Mouse (Mus musculus) heart, embryonic 15.5 days (tissue): ENCODE measurements around the gene Zdhhc13. TPM values are rescaled to one million over a fixed set of nuclear protein-coding genes. Genes with fewer than 3 reads are reported as not detected.

Source experiments
- ATAC-seq: fragments of 200-750 bp; cut with Nextera tagmentation; replicated peaks from 2 replicates; pipeline ENCODE4 v1.8.0; 2017; ENCODE audit warnings: low read depth, moderate TSS enrichment; ENCODE audit not compliant: insufficient number of reproducible peaks, insufficient read depth, low FRiP score
- H3K27ac ChIP-seq: fragments of 300-500 bp; sonication (generic); 2 replicates; pipeline ENCODE4 v1.5.1; 2015; ENCODE audit warnings: mild to moderate bottlenecking, inconsistent platforms
- H3K27me3 ChIP-seq: fragments of 300-500 bp; sonication (generic); 2 replicates; pipeline ENCODE4 v1.6.1; 2015; ENCODE audit warnings: inconsistent platforms
- H3K36me3 ChIP-seq: fragments of 300-500 bp; sonication (generic); 2 replicates; pipeline ENCODE4 v1.6.1; 2015; ENCODE audit warnings: mild to moderate bottlenecking, inconsistent platforms
- H3K4me1 ChIP-seq: fragments of 300-500 bp; sonication (generic); replicated peaks from 2 replicates; pipeline ENCODE4 v1.6.1; 2015; ENCODE audit warnings: inconsistent platforms
- H3K4me2 ChIP-seq: fragments of 300-500 bp; sonication (generic); 2 replicates; pipeline ENCODE4 v1.6.1; 2015; ENCODE audit warnings: inconsistent platforms, mild to moderate bottlenecking, moderate library complexity
- H3K4me3 ChIP-seq: fragments of 300-500 bp; sonication (generic); 2 replicates; pipeline ENCODE4 v1.5.1; 2015; ENCODE audit warnings: mild to moderate bottlenecking, inconsistent platforms
- H3K9ac ChIP-seq: fragments of 300-500 bp; sonication (generic); 2 replicates; pipeline ENCODE4 v1.6.1; 2015; ENCODE audit warnings: mild to moderate bottlenecking, inconsistent platforms
- H3K9me3 ChIP-seq: fragments of 300-500 bp; sonication (generic); replicated peaks from 2 replicates; pipeline ENCODE4 v1.6.1; 2016; ENCODE audit warnings: inconsistent platforms
- WGBS: fragments of 180-500 bp; shearing (Covaris S2); methylation state at CpG from one replicate; pipeline ENCODE4 v1.1.7; 2015; ENCODE audit warnings: mixed read lengths; 5-methylcytosine and 5-hydroxymethylcytosine counted together
- polyA plus RNA-seq: library from polyadenylated mRNA; unstranded; fragments of >200 nt; fragmentation: Nextera tagmentation; extraction: Ambion mirVana; gene quantifications from 2 replicates; pipeline ENCODE4 v1.2.1, GENCODE M21; 2015

Zdhhc13 gene
- polyA plus RNA-seq, 1 experiment from 2014 or later: 31.2 TPM

DNA sequence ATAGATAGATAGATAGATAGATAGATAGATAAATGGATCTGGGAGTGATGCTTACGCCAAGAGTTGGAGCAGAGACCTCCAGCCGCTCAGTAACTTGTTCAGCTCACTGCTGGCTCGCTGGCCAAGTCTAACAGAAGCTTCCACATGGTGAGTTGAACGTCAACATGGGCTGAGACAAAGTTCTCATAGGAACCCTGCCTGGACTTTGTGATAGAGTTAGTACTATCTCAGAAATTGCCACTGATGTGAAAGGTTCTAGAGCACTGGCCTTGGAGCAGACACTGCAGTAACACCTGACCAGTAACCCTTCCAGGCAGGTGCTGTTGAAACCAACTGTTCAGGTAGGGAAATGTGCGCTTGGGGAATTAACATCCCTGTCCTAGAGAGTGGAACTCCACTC, 54.7 kb downstream of the Zdhhc13 start:
- Histone ChIP-seq H3K4me3 (peak overlapping the region; percentile 58), H3K27ac (peak overlapping the region; percentile 89), H3K4me2 (peak overlapping the region; percentile 67), H3K4me1 (peaks cover 55% of the 10 kb centered on the region), H3K36me3 (peaks cover 4% of the 10 kb centered on the region; the same call in 1 of the 2 replicates), H3K9ac (peak overlapping the region; percentile 53; the same call in 1 of the 2 replicates), H3K9me3 (no peaks in the 10 kb centered on the region), H3K27me3 (no peaks in the 10 kb centered on the region)
- 71% methylated on average over 5 of the region's 5 CpGs for WGBS
- ATAC-seq: no peak

DNA sequence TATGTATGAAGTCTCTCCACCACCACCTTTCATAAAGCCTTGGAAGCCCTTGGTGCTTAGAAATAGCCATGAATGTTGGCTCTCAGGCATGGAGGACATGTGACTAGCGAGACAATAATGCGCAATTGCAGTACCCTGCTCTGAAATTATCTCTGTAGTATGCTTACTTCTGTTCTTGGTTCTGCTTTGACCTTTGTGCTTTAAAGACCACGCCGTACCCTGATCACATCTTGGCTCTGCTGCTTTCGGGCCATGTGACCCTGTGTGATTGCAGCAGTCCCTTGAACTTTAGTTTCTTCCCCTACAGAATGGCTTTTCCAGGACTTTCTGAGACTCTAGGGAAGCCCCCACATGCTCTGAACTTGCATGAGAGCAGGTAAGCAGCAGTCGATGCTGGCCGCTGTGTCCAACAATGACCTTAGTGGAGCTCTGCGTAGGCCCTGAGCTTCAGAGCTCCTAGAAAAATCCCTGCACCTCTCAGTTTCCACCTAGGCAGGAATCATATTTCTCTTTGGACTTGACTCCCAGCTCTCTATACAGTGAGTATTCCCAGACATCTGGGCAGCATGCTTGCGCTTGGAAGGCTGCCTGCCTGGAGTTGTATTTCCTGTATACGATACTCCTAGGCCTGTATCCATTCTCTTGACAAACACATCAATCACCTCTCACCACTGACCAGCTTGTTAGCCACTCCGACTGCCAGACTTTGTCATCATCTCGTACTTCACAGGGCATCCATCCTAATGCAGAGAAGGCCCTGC, 56.6 kb downstream of the Zdhhc13 start:
- peaks cover 42% of the 10 kb centered on the region for H3K4me1 ChIP-seq
- H3K9me3 ChIP-seq: no peaks in the 10 kb centered on the region
- H3K4me2 ChIP-seq: peak overlapping the region; percentile 67
- peak overlapping the region; percentile 58 for H3K4me3 ChIP-seq
- H3K27ac ChIP-seq: peak overlapping the region; percentile 89
- H3K36me3 ChIP-seq: no peaks in the 10 kb centered on the region
- H3K27me3 ChIP-seq: no peaks in the 10 kb centered on the region
- no peak for ATAC-seq
- H3K9ac ChIP-seq: peak overlapping the region; percentile 53
- 31% methylated on average over 12 of the region's 12 CpGs for WGBS

GRCm38 (mm10) chr7:48846755-48847154, 58.0 kb downstream of the Zdhhc13 start:
- Histone ChIP-seq H3K27ac (peak overlapping the region; percentile 89), H3K4me3 (peak overlapping the region; percentile 58), H3K9me3 (no peaks in the 10 kb centered on the region), H3K9ac (peak overlapping the region; percentile 53), H3K4me2 (peak overlapping the region; percentile 67), H3K4me1 (peaks cover 39% of the 10 kb centered on the region), H3K36me3 (no peaks in the 10 kb centered on the region), H3K27me3 (no peaks in the 10 kb centered on the region)
- 38% methylated on average over 6 of the region's 6 CpGs for WGBS
- ATAC-seq: peak; percentile 44; the same call in 1 of the 2 replicates

DNA sequence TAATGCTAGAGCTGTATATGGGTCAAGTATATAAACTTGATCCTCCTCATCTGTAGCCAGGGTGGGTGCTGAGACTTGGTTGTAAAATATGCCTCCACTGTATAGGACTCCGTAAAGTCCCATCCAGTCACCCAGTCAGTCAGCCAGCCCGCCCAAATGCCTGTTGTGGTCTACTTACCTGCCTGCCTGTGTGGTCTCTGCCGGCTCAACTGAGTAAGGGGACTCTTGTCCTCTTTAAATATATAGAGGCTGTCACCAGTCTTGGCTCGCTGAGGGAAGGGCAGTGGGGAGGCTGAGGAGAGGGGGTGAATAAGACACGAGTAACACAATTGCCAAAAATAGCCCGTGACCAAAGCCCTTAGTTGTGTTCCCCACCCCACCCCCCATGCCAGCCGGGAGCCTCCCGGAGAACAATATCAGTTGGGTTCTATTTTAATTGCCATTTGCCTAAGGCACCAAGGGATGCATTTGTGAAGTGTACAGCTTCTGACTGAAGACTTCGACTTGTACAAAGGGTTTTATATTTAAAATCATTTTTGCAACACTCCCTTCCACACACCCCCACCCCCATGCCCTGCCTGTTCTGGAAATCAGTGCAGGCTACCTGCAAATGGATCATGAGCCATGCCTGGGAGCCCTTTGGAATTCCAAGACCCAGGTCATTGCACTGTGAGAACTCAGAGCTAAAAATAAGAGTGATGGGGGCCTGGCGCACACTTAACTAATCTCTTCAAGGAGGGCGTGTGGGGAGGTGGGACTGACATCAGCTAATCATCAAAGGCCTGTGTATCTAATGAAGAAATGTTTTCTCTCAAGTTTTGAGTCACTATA, 59.2 kb downstream of the Zdhhc13 start, which contains the start of gene Csrp3:
TSS of gene Csrp3 (minus strand) at position 214 of the 831 bp plus-strand sequence.
- peaks cover 30% of the 10 kb centered on the region for H3K4me1 ChIP-seq
- peak within 1 kb of the TSS; percentile 89 for H3K27ac ChIP-seq
- H3K27me3 ChIP-seq: no peaks in the 10 kb centered on the region
- peak within 1 kb of the TSS; percentile 53 for H3K9ac ChIP-seq
- WGBS: 30% methylated on average over 11 of the region's 11 CpGs
- H3K4me3 ChIP-seq: peak within 1 kb of the TSS; percentile 58
- ATAC-seq: peak; percentile 90
- no peaks in the 10 kb centered on the region for H3K36me3 ChIP-seq
- H3K4me2 ChIP-seq: peak within 1 kb of the TSS; percentile 67
- H3K9me3 ChIP-seq: no peaks in the 10 kb centered on the region

- Histone ChIP-seq H3K9ac (no peak overlapping the region), H3K27ac (0 out of 2 replicates have a peak overlapping the region, but pooled peaks have one; percentile 25), H3K4me1 (peaks cover 22% of the 10 kb centered on the region), H3K4me3 (no peak overlapping the region), H3K27me3 (no peaks in the 10 kb centered on the region), H3K4me2 (no peak overlapping the region), H3K9me3 (no peaks in the 10 kb centered on the region), H3K36me3 (no peaks in the 10 kb centered on the region)
- ATAC-seq: no peak
- 77% methylated on average over 6 of the region's 6 CpGs for WGBS
Measured at GRCm38 (mm10) chr7:48851529-48852104, 62.8 kb downstream of the Zdhhc13 start.

GRCm38 (mm10) chr7:48853496-48853895, 64.7 kb downstream of the Zdhhc13 start:
- no peak overlapping the region for H3K4me3 ChIP-seq
- peak; percentile 77 for ATAC-seq
- peaks cover 23% of the 10 kb centered on the region for H3K4me1 ChIP-seq
- H3K27ac ChIP-seq: peak overlapping the region; percentile 92
- H3K9me3 ChIP-seq: no peaks in the 10 kb centered on the region
- H3K4me2 ChIP-seq: peak overlapping the region; percentile 21; the same call in 1 of the 2 replicates
- H3K36me3 ChIP-seq: no peaks in the 10 kb centered on the region
- WGBS: 41% methylated on average over 13 of the region's 13 CpGs
- H3K9ac ChIP-seq: no peak overlapping the region
- no peaks in the 10 kb centered on the region for H3K27me3 ChIP-seq

DNA sequence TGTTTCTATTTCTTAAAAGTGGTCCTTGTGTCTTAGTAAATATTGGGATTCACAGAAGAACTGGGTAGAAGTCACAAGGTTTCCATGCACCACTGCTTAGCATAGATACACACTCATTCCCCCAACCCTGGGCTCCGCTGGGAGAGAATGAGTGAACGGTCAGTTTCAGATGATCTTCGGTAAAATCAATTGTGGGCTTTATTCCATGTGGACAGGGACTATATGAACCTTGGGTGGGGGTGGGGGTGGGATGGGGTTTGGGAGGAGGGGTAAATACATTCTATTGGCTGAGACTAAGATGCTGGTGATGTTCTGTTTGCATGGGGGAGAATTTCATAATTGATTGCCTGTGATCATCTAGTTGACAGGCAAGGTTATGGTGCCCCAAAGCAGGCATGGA, 66.7 kb downstream of the Zdhhc13 start:
- WGBS: 94% methylated on average over 3 of the region's 3 CpGs
- ATAC-seq: no peak

GRCm38 (mm10) chr7:48858257-48858656, 69.5 kb downstream of the Zdhhc13 start:
- Histone ChIP-seq H3K4me3 (no peak overlapping the region), H3K9ac (no peak overlapping the region), H3K4me2 (no peak overlapping the region), H3K36me3 (no peaks in the 10 kb centered on the region), H3K27me3 (no peaks in the 10 kb centered on the region), H3K27ac (no peak overlapping the region), H3K9me3 (no peaks in the 10 kb centered on the region), H3K4me1 (peaks cover 22% of the 10 kb centered on the region; the same call in 1 of the 2 replicates)
- ATAC-seq: no peak
- WGBS: 49% methylated on average over 1 of the region's 1 CpGs

More for the DNA sequence above, 66.7 kb downstream of the Zdhhc13 start:
- no peaks in the 10 kb centered on the region for H3K9me3 ChIP-seq
- H3K27me3 ChIP-seq: no peaks in the 10 kb centered on the region
- no peaks in the 10 kb centered on the region for H3K36me3 ChIP-seq
- no peak overlapping the region for H3K4me2 ChIP-seq
- H3K9ac ChIP-seq: no peak overlapping the region
- no peak overlapping the region for H3K4me3 ChIP-seq
- peak overlapping the region; percentile 16; the same call in 1 of the 2 replicates for H3K27ac ChIP-seq
- peaks cover 19% of the 10 kb centered on the region for H3K4me1 ChIP-seq

GRCm38 (mm10) chr7:48859362-48859761, 70.6 kb downstream of the Zdhhc13 start:
- Histone ChIP-seq H3K9ac (no peak overlapping the region), H3K36me3 (no peaks in the 10 kb centered on the region), H3K4me3 (no peak overlapping the region), H3K9me3 (no peaks in the 10 kb centered on the region), H3K27ac (no peak overlapping the region), H3K4me2 (no peak overlapping the region), H3K4me1 (peaks cover 17% of the 10 kb centered on the region; the same call in 1 of the 2 replicates), H3K27me3 (no peaks in the 10 kb centered on the region)
- no peak for ATAC-seq
- WGBS: 79% methylated on average over 4 of the region's 4 CpGs

DNA sequence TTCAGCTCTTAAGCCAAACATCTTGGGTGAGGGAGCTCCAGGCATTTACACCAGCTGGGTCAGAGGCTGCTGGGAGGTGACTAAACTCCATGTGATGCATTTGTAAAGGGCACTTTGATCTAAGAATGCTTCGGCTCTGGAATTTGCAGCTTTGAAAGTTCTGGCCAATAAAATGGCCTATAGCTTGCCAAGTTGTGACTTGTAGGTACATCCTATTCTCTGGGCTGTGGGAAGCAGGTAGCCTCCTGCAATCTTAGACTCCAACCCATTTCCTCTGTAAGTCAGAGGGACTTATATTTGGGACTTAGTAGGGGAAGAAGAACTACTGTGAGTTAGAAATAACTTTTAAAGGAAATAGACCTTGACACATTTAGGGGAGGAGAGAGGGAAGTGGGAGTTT, 72.1 kb downstream of the Zdhhc13 start:
- Histone ChIP-seq H3K36me3 (peaks cover 7% of the 10 kb centered on the region; the same call in 1 of the 2 replicates), H3K27me3 (no peaks in the 10 kb centered on the region), H3K4me3 (no peak overlapping the region), H3K27ac (no peak overlapping the region), H3K4me2 (no peak overlapping the region), H3K9ac (no peak overlapping the region), H3K4me1 (peaks cover 15% of the 10 kb centered on the region; the same call in 1 of the 2 replicates), H3K9me3 (no peaks in the 10 kb centered on the region)
- 19% methylated on average over 1 of the region's 1 CpGs for WGBS
- ATAC-seq: no peak

GRCm38 (mm10) chr7:48861796-48862195, 73.0 kb downstream of the Zdhhc13 start:
- Histone ChIP-seq H3K9me3 (no peaks in the 10 kb centered on the region), H3K9ac (no peak overlapping the region), H3K27ac (no peak overlapping the region), H3K36me3 (peaks cover 13% of the 10 kb centered on the region; the same call in 1 of the 2 replicates), H3K27me3 (no peaks in the 10 kb centered on the region), H3K4me3 (no peak overlapping the region), H3K4me1 (peaks cover 12% of the 10 kb centered on the region; the same call in 1 of the 2 replicates), H3K4me2 (no peak overlapping the region)
- no peak for ATAC-seq
- WGBS: 91% methylated on average over 4 of the region's 4 CpGs
